Mouse (Mus musculus): ENCODE measurements around the gene Ift122.
A peak's percentile ranks its signal among the peaks of the same experiment; 100 is the strongest.

Ift122 gene

DNA sequence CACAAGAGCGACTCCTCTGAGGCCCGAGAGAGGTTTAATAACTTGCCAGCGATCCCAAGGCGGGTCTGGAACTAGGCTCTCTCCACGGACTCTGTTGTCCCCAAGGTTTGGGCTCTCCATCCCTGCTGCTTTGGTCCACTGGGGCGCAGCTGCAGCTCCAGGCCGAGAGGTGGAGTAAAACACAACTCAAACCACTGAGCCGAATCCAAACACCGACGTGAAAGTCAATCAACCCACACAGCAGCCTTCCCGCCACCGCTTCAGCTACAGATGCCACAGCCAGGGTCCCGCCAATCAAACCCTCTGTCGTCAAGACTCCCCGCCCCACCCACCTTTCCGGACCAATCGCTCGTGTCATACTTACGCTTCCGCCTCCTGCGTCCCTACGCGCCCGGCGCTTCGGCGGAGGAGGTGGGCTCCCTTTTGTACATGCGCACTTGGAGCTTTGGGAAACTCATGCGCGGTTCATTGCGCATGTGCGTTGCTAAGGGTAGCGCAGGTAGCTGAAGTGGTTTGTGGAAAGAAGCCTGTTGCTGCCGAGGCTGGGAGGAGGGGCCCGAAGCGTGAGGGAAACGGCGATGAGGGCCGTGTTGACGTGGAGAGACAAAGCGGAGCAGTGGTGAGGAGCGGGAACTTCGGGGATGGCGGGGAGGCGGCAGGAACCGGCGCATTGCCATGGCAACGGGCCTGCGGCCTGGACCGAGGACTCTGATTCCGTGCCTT, at the start of gene Ift122, which contains the start of gene Mbd4:
Ift122 (plus strand) TSS at position 380 of the 723 bp plus-strand sequence.
Mbd4 (minus strand) TSS at position 281 of the 723 bp plus-strand sequence.
- DNase-seq (ENCODE audit: low spot score in 2 of 2) = peak; percentile 96 to 97

DNA sequence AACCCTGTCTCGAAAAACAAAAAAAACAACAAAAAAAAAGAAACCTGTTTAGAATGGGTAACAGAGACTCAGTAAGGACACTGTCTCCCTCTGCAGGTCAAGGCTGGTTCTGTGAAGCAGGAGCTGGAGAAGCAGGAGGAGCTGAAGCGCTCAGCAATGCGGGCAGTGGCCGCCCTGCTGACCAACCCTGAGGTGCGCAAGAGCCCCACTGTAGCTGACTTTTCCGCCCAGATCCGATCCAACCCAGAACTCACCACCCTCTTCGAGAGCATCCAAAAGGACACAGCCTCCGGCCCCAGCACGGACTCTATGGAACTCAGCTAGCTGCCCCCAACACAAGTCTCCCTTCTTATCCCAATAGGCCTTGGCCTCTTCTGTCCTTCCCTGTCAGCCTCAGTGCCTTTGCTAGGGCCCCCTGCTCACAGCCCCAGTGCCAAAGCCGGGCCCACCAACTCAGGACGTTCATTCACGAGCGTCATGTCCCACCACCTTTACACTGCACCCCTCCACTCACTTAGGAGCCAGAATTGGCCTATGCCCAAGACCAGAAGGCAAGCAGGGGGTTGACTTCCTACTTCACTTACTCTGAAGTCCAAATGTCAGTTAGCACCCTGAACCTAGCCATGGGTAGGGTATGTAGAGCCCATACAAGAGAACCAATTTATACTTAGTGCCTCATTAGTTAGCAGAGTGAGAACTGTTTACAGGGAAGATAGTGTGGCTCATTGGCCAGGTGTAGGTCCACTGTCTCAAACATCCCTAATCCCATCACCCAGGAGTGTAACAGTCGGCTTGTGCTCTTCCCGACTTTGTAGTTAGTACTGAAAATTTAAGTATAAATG, 49.5 kb upstream of the Ift122 start:
- peak; percentile 65 to 79 for DNase-seq (ENCODE audit: low spot score in 2 of 2)

DNA sequence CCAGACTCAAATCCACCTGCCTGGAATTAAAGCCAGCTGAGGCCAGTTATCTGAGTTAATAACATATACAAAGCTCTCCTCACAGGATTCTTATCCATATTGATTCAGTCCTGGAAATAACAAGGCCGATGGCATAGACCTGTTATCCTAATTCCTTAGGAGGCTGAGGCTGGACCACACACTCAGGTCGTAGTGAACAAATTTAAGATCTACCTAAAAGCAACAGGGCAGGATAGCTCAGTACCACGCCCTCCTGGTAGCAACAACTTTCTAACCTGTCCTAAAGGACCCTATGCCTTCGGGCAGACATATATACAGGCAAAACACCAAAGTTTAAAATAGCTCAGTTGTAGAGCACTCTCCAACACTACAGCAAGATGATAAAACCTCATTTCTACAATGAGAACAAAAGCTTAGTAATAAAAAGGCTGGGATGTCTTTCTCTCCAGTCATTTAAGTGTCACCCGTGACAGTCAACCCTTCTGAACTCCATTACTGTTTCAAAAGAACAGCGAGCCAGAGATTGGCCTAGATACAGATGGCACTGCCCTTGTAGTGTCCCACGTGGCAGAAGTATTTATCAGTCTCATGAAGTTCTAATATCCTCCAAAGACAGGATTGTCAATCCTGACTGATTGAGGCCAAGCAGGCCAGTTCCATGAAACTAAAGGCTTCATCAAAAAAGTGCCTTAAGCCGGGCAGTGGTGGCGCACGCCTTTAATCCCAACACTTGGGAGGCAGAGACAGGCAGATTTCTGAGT, 48.7 kb upstream of the Ift122 start:
- DNase-seq (ENCODE audit: low spot score in 2 of 2) = no peak

DNA sequence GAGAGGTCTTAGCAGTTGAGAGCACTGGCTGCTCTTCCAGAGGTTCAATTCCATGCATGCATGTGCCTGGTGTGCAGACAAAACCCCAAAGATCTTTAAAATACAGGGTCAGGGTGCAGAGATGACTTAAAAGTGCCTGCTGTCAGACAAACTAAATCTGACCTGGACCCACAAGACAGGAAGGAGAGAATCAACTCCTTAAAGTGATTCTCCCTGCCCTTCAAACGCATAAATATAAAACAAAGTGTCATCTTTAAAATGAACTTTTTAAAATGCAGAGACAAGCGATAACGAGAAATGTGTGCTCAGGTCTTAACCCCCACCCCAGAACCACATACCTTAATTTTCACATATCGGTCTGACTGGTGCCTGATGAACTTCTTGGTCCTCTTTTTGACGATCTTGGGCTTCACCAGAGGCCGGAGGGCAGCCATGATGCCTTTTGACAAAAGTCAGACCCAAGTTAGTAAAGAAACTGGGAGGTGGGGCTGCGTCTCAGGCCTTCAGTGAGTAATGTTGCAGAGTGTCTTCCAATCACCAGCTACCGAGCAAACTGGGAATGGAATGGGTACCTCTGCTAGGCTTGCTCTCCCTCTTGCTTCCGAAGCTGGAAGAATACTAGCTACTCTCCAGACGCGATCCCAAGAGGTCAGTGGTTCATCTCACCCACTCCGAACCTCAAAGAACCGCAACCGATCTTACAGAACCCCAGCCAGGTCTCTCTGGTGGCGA, 45.6 kb upstream of the Ift122 start:
- no peak for DNase-seq (ENCODE audit: low spot score in 2 of 2)

DNA sequence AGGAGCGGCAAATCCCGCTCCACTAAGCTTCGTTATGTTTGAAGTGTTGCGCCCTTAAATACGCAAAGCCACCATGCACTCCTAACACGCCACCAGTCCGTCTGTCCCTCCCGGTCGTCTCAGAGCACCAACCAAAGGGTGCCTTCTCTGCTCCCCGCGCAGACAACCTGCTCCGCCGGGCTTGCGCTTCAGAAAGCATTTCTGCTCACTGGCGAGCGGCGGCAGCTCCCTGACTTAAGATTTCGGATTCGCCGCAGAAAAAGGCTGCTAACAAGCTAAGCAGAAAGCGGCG, 45.1 kb upstream of the Ift122 start:
- no peak for DNase-seq (ENCODE audit: low spot score in 2 of 2)

DNA sequence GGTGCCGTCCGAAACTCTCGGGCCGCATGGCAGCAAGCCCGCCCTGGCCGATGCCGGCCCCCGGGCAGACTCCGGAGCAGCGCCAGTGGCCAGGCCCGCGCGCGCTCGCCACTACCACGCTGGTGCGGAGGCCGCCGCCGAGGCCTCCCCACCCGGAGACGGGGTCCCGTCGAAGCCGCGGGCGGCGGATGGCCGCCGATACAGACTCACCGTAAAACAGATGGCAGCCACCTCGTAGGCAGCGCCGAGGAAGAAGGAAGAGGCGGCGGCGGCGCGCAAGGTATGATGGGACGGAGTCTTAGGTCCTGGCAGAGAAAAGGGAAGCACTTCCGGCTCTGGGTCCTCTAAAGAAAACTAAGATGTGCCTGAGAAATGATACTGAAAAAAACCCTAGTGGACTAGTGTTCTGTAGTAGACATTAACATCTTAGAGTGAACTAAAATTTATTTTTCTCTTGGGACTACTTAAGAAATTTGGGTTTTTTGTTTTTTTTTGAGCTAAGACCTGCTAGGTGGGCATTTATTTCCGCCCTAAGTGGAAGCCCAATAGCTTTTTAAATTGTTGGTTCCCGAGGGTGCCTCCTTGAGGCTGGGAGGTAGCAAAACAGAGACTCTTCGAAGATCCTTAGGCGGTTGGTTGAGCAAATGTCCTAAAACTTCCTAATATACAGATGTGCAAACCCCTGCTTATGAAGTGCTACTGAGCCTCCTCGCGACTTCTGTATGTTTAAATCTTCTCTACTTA, 44.6 kb upstream of the Ift122 start, which contains the start of gene Rpl32:
Rpl32 (minus strand) TSS at position 260 of the 744 bp plus-strand sequence.
- peak; percentile 85 to 92 for DNase-seq (ENCODE audit: low spot score in 2 of 2)

DNA sequence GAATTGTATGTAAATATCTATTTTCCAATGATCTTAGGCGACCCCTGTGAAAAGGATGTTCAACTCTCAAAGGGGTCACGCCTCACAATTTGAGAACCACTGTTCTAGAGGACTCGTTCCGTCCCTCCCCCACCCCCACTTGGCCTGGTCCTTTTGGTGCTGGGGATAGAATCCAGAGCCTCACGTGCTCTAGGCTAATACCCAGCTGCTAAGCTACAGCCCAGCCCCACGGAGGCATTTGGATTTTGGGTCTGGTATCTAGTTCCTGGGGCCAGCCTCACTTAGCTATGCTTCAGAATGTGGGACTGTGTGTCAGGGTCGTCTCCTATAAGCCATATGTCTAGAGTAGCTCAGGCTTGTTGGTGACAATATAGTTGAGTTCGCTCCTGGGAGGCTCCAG, 41.7 kb upstream of the Ift122 start:
- DNase-seq (ENCODE audit: low spot score in 2 of 2) = no peak

DNA sequence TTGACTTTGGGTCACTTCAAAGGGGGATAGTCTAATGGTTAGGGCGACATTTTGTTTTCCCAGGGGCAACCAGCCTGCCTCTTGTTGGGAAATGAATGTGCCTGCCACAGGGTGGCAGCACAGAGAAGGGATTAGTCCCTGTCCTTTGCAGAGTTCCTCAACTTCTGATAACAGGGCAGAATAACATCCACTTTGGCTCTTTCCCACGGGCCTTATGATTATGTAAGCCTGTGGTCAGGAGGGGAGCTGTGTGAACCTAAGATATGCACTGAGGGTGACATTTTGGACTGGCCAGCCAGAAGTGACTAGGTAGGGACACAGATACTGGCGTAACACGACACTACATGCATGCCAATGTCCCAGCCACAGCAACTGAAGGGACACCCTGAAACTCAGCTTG, 39.2 kb upstream of the Ift122 start:
- peak; percentile 72 to 82 for DNase-seq (ENCODE audit: low spot score in 2 of 2)

DNA sequence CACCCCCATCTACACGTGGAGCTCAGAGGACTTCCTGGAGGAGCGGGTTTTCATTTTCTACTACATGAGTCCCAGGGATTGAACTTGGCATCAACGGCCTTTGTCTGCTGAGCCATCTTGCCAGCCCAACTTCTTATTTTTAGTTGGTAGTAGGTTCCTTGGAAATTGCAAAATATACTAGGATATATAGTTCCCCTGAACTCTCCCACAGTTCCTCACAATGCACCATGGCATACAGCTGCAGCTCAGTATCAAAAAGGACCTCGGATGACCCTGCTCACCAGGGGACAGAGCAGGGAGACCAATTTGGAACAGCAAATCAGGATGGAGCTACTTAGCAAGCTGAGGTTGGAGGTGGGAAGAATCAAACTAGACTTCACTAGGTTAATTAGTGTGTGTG, 38.2 kb upstream of the Ift122 start:
- no peak for DNase-seq (ENCODE audit: low spot score in 2 of 2)

DNA sequence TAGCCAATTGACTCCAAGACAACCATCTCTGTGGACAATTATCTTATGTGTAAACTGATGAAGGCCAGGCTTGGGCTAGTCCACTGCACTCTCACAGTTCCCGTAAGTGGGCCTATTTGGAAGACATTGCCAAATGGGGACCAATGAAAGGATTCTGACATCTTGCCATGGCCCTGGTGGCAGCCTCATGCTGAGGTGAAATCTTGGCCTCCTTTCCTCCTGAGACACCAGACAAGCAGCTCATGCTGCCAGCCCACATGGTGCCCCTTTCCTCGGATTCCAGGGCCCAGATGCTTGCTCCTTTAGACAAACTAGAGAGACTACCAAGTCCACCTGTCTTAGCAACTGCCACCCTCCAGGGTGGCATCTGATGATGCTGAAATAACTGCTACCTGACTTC, 35.1 kb upstream of the Ift122 start:
- no peak for DNase-seq (ENCODE audit: low spot score in 2 of 2)

DNA sequence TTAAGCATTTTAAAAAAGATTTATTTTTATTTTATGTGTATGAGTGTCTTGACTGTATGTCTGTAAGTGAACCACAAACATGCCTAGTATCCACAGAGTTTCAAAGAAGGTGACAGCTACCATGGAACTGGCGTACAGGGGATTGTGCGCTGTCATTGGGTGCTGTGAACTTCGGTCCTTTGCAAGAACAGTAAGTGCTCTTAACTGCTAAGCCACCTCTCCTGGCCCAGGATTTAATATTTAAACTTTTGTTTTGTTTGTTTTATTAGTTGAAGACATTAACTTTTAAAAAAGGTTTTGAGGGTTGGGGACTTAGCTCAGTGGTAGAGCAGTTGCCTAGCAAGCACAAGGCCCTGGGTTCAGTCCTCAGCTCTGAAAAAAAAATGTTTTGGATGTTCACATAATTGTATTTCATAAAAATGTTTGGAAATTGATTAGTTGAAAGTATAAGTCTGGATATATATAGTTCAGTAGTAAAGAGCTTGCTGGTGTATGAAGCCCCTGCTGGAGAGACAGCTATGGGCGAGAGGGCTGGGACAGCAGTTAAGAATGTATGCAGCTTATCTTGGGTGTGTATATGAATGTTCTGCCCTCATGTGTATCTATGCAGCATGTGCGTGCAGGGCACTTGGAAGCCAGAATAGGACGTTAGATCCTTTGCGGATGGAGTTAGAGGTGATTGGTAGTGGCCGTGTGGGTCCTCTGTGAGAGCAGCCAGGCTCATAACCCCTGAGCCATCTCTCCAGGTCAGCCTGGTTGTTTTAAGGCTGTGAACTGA, 31.9 kb upstream of the Ift122 start:
- DNase-seq (ENCODE audit: low spot score in 2 of 2) = no peak

DNA sequence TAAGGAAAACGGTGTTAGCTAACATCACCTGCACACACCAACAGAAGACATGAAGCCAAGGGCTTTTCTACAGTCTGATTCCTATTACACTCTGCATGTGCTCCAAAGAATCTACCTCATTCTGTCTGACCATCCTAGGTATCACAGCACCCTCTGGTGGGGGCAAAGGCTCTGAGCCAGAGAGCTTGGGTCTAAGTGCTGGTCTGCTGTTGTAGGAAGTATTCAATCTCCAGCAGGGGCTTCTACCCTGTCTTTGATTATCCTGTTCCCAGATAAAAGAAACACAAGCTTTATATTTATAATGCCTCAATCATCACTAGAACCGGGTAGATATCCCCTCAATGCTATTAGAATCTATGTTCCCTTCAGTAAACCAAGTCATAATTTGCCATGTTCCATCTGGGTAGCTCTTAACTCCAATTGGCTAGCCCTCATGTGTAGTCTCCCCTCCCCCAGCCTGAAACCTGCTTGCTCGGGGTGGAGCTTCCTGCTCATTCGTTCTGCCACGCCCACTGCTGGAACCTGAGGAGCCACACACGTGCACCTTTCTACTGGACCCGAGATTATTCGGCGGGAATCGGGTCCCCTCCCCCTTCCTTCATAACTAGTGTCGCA, 29.3 kb upstream of the Ift122 start:
- DNase-seq (ENCODE audit: low spot score in 2 of 2) = peak; percentile 78 to 86

DNA sequence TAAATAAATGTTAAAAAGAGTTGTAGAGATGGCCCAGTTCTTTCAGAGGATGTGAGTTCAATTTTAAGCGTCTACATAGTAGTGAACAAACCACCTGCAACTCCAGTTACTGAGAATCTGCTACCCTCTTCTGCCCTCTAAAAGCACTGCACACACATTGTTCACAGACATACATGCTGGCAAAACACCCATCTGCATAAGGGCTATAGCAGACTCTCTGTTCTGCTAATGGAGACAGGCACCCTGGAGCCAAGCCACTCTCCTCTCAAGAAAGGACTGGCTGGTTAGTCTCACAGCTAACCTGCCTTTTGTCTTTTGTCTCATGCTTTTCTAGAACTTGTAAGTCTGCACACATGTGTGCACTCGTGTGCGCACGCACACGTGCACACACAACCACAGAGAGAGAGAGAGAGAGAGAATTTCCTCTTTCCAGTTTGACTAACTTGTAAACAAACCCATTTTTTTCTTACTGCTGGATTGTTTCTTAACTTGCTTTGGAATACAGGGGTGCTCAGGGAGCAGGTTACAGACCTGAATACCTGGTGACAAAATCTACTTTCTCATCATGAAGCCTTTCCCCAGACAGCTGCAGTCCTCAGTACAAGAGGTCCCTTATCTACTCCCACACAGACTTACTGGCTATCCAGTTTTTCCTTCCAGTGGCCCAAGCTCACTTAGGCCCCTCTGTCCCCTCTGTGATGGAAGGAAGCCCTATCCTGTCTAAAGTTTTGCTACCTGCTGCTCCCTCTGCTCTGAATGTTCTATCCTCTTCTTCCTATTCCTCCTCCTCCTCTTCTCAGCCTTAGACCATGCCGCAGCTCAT, 22.3 kb upstream of the Ift122 start:
- no peak for DNase-seq (ENCODE audit: low spot score in 2 of 2)

DNA sequence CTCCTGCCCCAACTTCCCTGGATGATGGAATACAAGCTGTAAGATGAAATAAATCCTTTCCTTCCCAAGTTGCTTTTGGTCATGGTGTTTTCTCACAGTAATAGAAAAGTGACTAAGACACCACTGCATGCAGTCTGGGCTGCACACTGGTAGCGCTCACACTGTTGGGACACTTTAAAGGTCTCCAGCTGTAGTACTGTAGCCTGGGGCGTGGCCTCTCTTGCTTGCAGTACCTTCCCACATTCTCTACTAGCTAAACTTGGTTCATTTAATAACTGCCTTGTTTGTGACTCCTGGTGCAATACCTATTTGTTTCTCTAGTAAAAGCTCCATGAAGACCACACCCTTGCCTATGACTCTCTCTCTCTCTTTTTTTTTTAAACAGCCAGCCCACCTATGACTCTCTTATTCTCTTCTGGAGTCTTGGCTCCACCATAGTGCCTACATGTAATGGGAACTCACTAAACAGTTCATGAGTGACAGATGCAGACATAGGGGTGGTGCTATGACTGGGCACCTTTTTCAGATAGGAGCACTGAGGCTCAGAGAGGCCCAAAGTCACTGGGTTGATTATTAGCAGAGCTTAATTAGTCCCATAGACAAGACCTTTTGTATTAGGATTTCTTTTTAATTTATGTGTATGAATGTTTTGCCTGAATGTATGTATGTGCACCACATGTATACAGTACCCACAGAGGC, 21.0 kb upstream of the Ift122 start:
- DNase-seq (ENCODE audit: low spot score in 2 of 2) = no peak

DNA sequence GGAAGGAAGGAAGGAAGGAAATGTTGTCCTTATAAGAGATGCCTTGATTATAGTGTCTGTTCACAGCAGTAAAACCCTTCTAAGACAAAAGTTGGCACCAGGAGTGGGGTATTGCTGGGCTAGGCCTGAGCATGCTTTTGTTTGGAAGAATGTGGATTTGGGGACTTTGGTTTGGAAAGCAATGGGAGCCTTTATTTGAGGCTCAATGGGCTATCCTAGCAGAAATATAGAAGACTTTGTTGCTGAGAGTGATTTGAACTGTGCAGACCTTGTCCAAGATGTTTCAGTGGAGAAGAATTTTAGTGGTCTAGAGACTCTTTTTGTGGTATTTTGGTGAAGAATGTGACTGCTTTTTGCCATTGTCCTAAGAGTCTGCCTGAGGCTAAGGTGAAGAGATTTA, 19.4 kb upstream of the Ift122 start:
- DNase-seq (ENCODE audit: low spot score in 2 of 2) = no peak

DNA sequence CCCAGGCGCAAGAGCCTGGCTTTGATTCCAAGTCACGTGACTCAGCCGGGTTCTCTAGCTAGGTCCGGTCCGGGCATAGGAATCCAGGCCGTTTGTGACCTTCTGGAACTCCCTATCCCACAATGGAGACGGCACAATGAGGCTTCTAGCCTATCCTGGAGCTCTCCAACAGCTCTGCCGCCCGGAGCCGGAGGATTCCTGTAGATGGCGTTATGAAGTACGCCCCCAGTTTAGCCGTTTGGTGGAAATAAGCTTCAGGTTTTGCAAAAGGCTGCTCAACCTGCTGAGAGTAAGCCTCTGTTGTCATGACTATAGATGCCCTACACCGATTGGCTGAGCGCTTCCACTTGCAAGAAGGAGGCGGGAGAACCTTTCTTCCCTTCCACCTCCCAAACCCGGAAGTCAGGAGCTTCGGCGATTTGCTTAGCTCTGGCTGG, 15.1 kb upstream of the Ift122 start, which contains the start of gene Efcab12:
Efcab12 (minus strand) TSS at position 252 of the 437 bp plus-strand sequence.
- DNase-seq (ENCODE audit: low spot score in 2 of 2) = peak; percentile 64 to 75

DNA sequence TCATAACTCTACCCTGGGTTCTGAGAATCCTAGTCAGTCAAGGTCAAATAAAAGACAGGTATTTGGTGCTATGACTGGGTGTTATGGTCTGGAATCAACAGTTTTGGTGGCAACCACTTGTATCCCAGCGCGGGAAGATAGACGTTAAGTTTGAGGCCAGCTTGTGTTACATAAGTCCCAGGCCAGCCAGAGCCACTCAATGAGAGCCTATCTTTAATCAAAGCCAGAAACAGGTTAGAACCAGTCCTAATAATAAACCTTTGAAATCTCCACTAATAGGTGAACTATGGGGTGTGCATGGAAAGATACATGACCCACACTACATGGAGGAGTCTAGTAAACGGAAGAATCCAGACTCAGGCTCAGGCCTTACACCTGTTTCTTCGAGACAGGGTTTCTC, 14.5 kb upstream of the Ift122 start:
- DNase-seq (ENCODE audit: low spot score in 2 of 2) = no peak

DNA sequence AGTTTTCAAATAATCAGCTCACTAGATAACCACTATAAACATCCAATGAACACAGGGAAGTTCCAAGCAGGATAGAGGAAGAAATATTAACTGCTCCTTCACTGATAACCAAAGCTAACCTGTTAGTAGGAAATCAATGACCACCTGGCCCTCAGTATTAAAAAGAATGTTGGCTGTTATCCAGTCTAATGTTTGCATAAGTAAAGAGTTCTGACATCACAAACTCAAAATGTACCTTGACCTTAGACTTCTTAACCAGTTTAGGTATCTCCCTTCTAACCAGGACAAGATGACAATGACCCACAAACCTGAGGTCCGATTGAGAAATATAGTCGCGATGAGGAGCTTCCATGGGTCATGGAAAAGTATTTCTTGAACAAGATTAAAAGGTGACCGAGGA, 8.3 kb upstream of the Ift122 start:
- no peak for DNase-seq (ENCODE audit: low spot score in 2 of 2)
